Mouse (Mus musculus): ENCODE results near the gene F2r.

- TF ChIP-seq CTCF (IDR thresholded peaks at IDR 0.05; ENCODE audit: extremely low read depth, insufficient read length, insufficient replicate concordance, low read depth, low read length) (no peak), POLR2A (IDR thresholded peaks at IDR 0.05; ENCODE audit: low read depth, low read length) (no peak)
Observed at GRCm38 (mm10) chr13:95659432-95659831, 41.1 kb upstream of the F2r start.

All from small intestine, adult 2 months (tissue).